Mouse (Mus musculus) lung, postnatal 4 days (tissue): ENCODE data around the gene Gm48552.

Experiments
- DNase-seq, 2 experiments: peaks; one replicate each; pipeline ENCODE4 v3.0.0; 2021

Gene Gm48552

GRCm38 (mm10) chr10:81388505-81389055, at the start of gene Gm48552:
Gene Gm48552 (plus strand): TSS chr10:81389005.
- no peak for DNase-seq

GRCm38 (mm10) chr10:81340551-81341332, 48.1 kb upstream of the Gm48552 start:
- DNase-seq: peak in 1 of 2 experiments; percentile 52

GRCm38 (mm10) chr10:81341333-81341949, 47.4 kb upstream of the Gm48552 start:
- DNase-seq: peak; percentile 77 to 85

- peak in 1 of 2 experiments; percentile 55 for DNase-seq
Observed at GRCm38 (mm10) chr10:81342686-81343505, 45.9 kb upstream of the Gm48552 start, which contains the start of gene Gipc3. Gene Gipc3 (minus strand): TSS chr10:81343266.

- DNase-seq: no peak
Observed at GRCm38 (mm10) chr10:81344421-81345161, 44.2 kb upstream of the Gm48552 start.

- DNase-seq: no peak
Observed at GRCm38 (mm10) chr10:81345162-81345534, 43.7 kb upstream of the Gm48552 start.

GRCm38 (mm10) chr10:81346453-81347067, 42.2 kb upstream of the Gm48552 start:
- DNase-seq: peak; percentile 82 to 85

- peak in 1 of 2 experiments; percentile 68 for DNase-seq
Observed at GRCm38 (mm10) chr10:81349146-81349545, 39.7 kb upstream of the Gm48552 start.

GRCm38 (mm10) chr10:81349961-81350350, 38.8 kb upstream of the Gm48552 start:
- DNase-seq: no peak

GRCm38 (mm10) chr10:81350351-81351063, 38.3 kb upstream of the Gm48552 start, which contains the start of gene Hmg20b:
Gene Hmg20b (minus strand): TSS chr10:81350480.
- peak; percentile 99 to 100 for DNase-seq

- DNase-seq: no peak
Observed at GRCm38 (mm10) chr10:81351678-81352291, 37.0 kb upstream of the Gm48552 start.

- DNase-seq: no peak
Observed at GRCm38 (mm10) chr10:81354738-81355477, 33.9 kb upstream of the Gm48552 start.

- no peak for DNase-seq
Observed at GRCm38 (mm10) chr10:81355533-81355932, 33.3 kb upstream of the Gm48552 start.

GRCm38 (mm10) chr10:81356352-81356990, 32.3 kb upstream of the Gm48552 start:
- DNase-seq: peak in 1 of 2 experiments; percentile 42

GRCm38 (mm10) chr10:81356991-81357844, 31.6 kb upstream of the Gm48552 start, which contains the start of gene Mfsd12:
Gene Mfsd12 (plus strand): TSS chr10:81357491.
- peak; percentile 94 to 95 for DNase-seq

GRCm38 (mm10) chr10:81358209-81358608, 30.6 kb upstream of the Gm48552 start:
- no peak for DNase-seq

GRCm38 (mm10) chr10:81358841-81359240, 30.0 kb upstream of the Gm48552 start:
- peak in 1 of 2 experiments; percentile 46 for DNase-seq

GRCm38 (mm10) chr10:81360721-81361120, 28.1 kb upstream of the Gm48552 start:
- no peak for DNase-seq
